Mouse (Mus musculus) embryonic facial prominence, embryonic 14.5 days (tissue): ENCODE data around the gene Rps17. TPM values are rescaled to one million over a fixed set of nuclear protein-coding genes. Genes with fewer than 3 reads are reported as not detected.

Experiments
- ATAC-seq: fragments of 200-750 bp; cut with Nextera tagmentation; 2 replicates; pipeline ENCODE4 v1.8.0; 2017; ENCODE audit warnings: low read depth, moderate number of reproducible peaks, moderate TSS enrichment
- DNase-seq: peaks from one replicate; pipeline ENCODE4 v3.0.0-alpha.2; 2015; ENCODE audit warnings: low spot score
- H3K27ac ChIP-seq: fragments of 300-500 bp; sonication (generic); replicated peaks from 2 replicates; pipeline ENCODE4 v1.5.1; 2014; ENCODE audit warnings: low read depth, mild to moderate bottlenecking, low read length, moderate library complexity
- H3K27me3 ChIP-seq: fragments of 300-500 bp; sonication (generic); replicated peaks from 2 replicates; pipeline ENCODE4 v1.6.1; 2014; ENCODE audit warnings: low read length; ENCODE audit not compliant: control insufficient read depth, insufficient read depth
- H3K36me3 ChIP-seq: fragments of 300-500 bp; sonication (generic); 2 replicates; pipeline ENCODE4 v1.6.1; 2014; ENCODE audit warnings: low read length, mixed read lengths; ENCODE audit not compliant: control insufficient read depth, insufficient read depth
- H3K4me1 ChIP-seq: fragments of 300-500 bp; sonication (generic); 2 replicates; pipeline ENCODE4 v1.6.1; 2014; ENCODE audit warnings: antibody characterized with exemption, low read length; ENCODE audit not compliant: control insufficient read depth, insufficient read depth
- H3K4me2 ChIP-seq: fragments of 300-500 bp; sonication (generic); 2 replicates; pipeline ENCODE4 v1.6.1; 2014; ENCODE audit warnings: low read depth, mild to moderate bottlenecking, low read length, moderate library complexity, mixed read lengths
- H3K4me3 ChIP-seq: fragments of 300-500 bp; sonication (generic); 2 replicates; pipeline ENCODE4 v1.5.1; 2014; ENCODE audit warnings: low read depth, mild to moderate bottlenecking, low read length
- H3K9ac ChIP-seq: fragments of 300-500 bp; sonication (generic); 2 replicates; pipeline ENCODE4 v1.6.1; 2014; ENCODE audit warnings: low read depth, mild to moderate bottlenecking, low read length, moderate library complexity, mixed read lengths
- H3K9me3 ChIP-seq: fragments of 300-500 bp; sonication (generic); 2 replicates; pipeline ENCODE4 v1.6.1; 2016; ENCODE audit warnings: low read length; ENCODE audit not compliant: control insufficient read depth
- WGBS: fragments of 180-500 bp; shearing (Covaris S2); extraction: QIAGEN DNeasy Blood & Tissue Kit; methylation state at CpG from one replicate; pipeline ENCODE4 v1.1.7; 2014; 5-methylcytosine and 5-hydroxymethylcytosine counted together
- polyA plus RNA-seq: library from polyadenylated mRNA; unstranded; fragments of >200 nt; fragmentation: Nextera tagmentation; extraction: Ambion mirVana; gene quantifications from 2 replicates; pipeline ENCODE4 v1.2.1, GENCODE M21; 2014

The Rps17 gene
- polyA plus RNA-seq, 1 experiment from 2014 or later: 1,410 TPM

DNA sequence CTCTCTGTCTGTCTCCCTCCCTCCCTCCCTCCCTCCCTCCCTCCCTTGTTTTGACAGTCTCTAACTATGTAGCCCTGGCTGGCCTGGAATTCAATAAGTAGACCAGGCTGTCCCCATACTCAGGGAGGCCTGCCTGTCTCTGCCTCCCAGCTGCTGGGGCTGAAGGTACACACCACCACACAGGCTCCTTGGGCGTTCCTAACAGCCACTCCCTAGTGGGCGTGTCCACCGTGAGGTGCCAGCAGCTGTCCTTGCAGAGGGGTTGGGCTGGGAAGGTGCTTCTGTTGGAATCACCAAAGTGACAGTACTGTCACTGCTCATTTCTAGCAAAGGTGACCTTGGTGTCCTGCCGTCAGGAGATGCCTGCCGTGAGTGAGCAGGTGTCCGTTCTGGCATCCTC, 18.2 kb downstream of the Rps17 start:
- ATAC-seq: no peak
- 87% methylated on average over 6 of the region's 6 CpGs for WGBS
- no peak overlapping the region for H3K4me3 ChIP-seq

DNA sequence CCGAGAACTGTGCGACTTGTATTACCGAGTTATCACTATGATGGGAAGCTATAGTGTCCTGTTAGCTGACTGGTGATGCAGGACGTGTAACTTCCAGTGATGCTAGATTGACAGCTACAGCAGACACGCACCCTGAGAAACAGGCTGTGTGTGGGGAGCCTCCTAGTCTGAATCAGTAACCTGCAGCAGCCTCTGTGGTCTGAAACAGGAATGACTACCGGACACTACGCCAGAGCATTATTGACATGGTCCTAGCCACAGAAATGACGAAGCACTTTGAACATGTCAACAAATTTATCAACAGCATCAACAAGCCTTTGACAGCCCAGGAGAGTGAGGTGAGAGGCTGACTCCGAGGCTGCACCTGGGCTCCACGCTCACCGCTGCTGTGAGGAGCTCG, 19.0 kb downstream of the Rps17 start:
- no peaks in the 10 kb centered on the region for H3K9me3 ChIP-seq
- WGBS: 87% methylated on average over 12 of the region's 12 CpGs
- no peak overlapping the region for H3K4me3 ChIP-seq
- no peaks in the 10 kb centered on the region for H3K4me1 ChIP-seq
- H3K4me2 ChIP-seq: no peak overlapping the region
- H3K9ac ChIP-seq: no peak overlapping the region
- H3K27ac ChIP-seq: no peak overlapping the region
- no peaks in the 10 kb centered on the region for H3K27me3 ChIP-seq
- peaks cover 17% of the 10 kb centered on the region; the same call in 1 of the 2 replicates for H3K36me3 ChIP-seq
- DNase-seq: no peak
- no peak for ATAC-seq

More for the DNA sequence above, 18.2 kb downstream of the Rps17 start:
- H3K9me3 ChIP-seq: no peaks in the 10 kb centered on the region
- H3K9ac ChIP-seq: no peak overlapping the region
- no peaks in the 10 kb centered on the region for H3K27me3 ChIP-seq
- H3K4me2 ChIP-seq: no peak overlapping the region
- no peak for DNase-seq
- peaks cover 17% of the 10 kb centered on the region; the same call in 1 of the 2 replicates for H3K36me3 ChIP-seq
- H3K27ac ChIP-seq: no peak overlapping the region
- no peaks in the 10 kb centered on the region for H3K4me1 ChIP-seq

DNA sequence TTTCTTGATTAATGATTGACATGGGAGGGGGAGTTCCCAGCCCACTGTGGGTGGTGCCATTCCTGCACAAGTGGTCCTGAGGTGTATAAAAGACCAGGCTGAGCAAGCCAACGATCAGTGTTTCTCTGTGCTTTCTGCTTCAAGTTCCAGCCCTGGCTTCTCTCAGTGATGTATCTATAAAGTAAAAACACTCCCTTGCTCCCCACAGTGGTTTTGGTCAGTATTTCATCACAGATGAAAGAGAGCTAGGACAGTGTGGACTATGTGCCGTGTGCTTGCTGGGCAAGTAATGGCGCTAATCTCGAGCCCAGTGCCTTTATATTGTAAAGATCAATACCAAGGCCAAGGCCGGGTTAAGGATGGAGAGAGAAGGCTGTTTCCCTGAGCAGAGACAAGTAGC, 23.3 kb downstream of the Rps17 start:
- Histone ChIP-seq H3K9me3 (no peaks in the 10 kb centered on the region), H3K4me1 (no peaks in the 10 kb centered on the region), H3K27ac (no peak overlapping the region), H3K36me3 (0 out of 2 replicates have a peak, but pooled peaks cover 8% of the 10 kb centered on the region), H3K4me3 (no peak overlapping the region), H3K27me3 (no peaks in the 10 kb centered on the region), H3K4me2 (no peak overlapping the region), H3K9ac (no peak overlapping the region)
- DNase-seq (no peak), ATAC-seq (no peak)
- WGBS: 80% methylated on average over 5 of the region's 5 CpGs

DNA sequence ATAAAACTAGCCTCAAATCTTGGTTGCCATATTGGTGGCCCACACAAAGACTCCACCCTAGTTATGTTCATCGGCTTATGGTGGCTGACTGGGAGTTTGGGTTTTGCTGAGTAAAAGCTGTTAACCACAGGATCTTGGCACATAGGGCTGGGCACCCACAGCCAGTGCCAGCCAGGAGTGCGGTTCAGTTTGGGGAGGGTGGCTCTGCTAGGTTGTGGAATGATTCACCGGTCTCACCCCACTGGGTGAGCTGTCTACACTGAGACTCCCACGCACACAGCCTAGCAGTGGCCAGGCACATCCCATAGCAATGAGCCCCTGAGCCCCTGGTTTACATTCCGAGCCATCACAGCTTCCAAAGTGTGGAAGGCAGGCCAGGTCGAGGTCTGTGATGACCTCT, 25.3 kb downstream of the Rps17 start:
- H3K9me3 ChIP-seq: no peaks in the 10 kb centered on the region
- no peaks in the 10 kb centered on the region for H3K27me3 ChIP-seq
- no peak overlapping the region for H3K4me2 ChIP-seq
- 82% methylated on average over 6 of the region's 6 CpGs for WGBS
- DNase-seq (no peak), ATAC-seq (no peak)
- 0 out of 2 replicates have a peak, but pooled peaks cover 8% of the 10 kb centered on the region for H3K36me3 ChIP-seq
- no peak overlapping the region for H3K27ac ChIP-seq
- no peak overlapping the region for H3K4me3 ChIP-seq
- no peak overlapping the region for H3K9ac ChIP-seq
- H3K4me1 ChIP-seq: no peaks in the 10 kb centered on the region

GRCm38 (mm10) chr7:81315583-81315982, 29.5 kb downstream of the Rps17 start:
- Histone ChIP-seq H3K27ac (no peak overlapping the region), H3K9ac (no peak overlapping the region), H3K27me3 (no peaks in the 10 kb centered on the region), H3K4me2 (no peak overlapping the region), H3K4me3 (no peak overlapping the region), H3K4me1 (no peaks in the 10 kb centered on the region), H3K9me3 (0 out of 2 replicates have a peak, but pooled peaks cover 3% of the 10 kb centered on the region), H3K36me3 (no peaks in the 10 kb centered on the region)
- DNase-seq (no peak), ATAC-seq (no peak)
- WGBS: 63% methylated on average over 8 of the region's 8 CpGs

- no peaks in the 10 kb centered on the region for H3K27me3 ChIP-seq
- no peak for ATAC-seq
- no peak for DNase-seq
Measured at GRCm38 (mm10) chr7:81311581-81311980, 33.5 kb downstream of the Rps17 start.

DNA sequence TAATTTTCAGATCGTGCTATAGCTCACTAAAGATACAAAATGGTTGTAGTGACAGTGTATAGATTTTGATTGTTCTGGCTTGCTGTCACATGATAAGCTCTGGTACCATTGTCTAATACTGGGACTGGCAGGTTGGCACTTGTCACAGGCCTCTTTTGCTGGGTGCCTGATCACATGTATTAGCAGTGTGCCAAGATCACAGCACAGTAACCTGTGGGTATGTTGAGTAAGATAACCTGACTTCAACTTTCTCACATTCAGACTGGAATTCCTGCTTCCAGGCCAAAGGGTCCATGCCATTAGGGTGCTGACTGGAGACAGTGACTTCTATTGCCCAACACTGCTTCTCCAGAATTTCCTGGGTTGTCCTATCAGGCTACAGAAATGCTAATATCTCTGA, 33.9 kb downstream of the Rps17 start:
- 89% methylated on average over 1 of the region's 1 CpGs for WGBS
- no peak overlapping the region for H3K27ac ChIP-seq
- DNase-seq (no peak), ATAC-seq (no peak)
- H3K4me1 ChIP-seq: no peaks in the 10 kb centered on the region
- H3K9ac ChIP-seq: no peak overlapping the region
- H3K27me3 ChIP-seq: no peaks in the 10 kb centered on the region
- no peak overlapping the region for H3K4me3 ChIP-seq
- 0 out of 2 replicates have a peak, but pooled peaks cover 3% of the 10 kb centered on the region for H3K9me3 ChIP-seq
- H3K36me3 ChIP-seq: no peaks in the 10 kb centered on the region
- no peak overlapping the region for H3K4me2 ChIP-seq

More at GRCm38 (mm10) chr7:81311581-81311980, 33.5 kb downstream of the Rps17 start:
- Histone ChIP-seq H3K4me3 (no peak overlapping the region), H3K4me1 (no peaks in the 10 kb centered on the region), H3K27ac (no peak overlapping the region), H3K9me3 (0 out of 2 replicates have a peak, but pooled peaks cover 3% of the 10 kb centered on the region), H3K36me3 (no peaks in the 10 kb centered on the region), H3K4me2 (no peak overlapping the region), H3K9ac (no peak overlapping the region)

GRCm38 (mm10) chr7:81309247-81309646, 35.8 kb downstream of the Rps17 start:
- no peaks in the 10 kb centered on the region for H3K27me3 ChIP-seq
- H3K9ac ChIP-seq: no peak overlapping the region
- WGBS: 90% methylated on average over 6 of the region's 6 CpGs
- no peaks in the 10 kb centered on the region for H3K4me1 ChIP-seq
- H3K27ac ChIP-seq: no peak overlapping the region
- no peak overlapping the region for H3K4me3 ChIP-seq
- ATAC-seq (no peak), DNase-seq (no peak)
- H3K4me2 ChIP-seq: no peak overlapping the region
- no peaks in the 10 kb centered on the region for H3K36me3 ChIP-seq
- 0 out of 2 replicates have a peak, but pooled peaks cover 3% of the 10 kb centered on the region for H3K9me3 ChIP-seq

DNA sequence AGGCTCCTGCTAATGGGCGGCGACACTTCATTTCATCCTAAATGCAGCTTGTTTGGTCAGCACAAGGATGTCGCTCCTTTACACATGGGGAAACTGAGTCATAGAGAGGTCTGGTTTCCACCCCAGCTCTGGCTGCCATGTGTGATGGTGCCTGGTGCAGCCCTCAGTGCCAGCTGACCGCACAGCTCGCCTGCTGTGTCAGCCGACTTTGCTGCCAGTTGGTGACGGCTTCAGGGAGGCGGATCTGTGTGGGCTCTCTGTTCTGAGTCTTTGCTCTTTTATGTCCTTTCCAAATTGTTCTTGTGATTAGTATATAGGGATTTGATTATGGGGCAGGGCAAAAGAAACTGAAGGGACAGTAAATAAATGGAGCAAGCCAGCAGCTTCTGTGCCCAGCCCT, 37.3 kb downstream of the Rps17 start:
- Histone ChIP-seq H3K9ac (0 out of 2 replicates have a peak overlapping the region, but pooled peaks have one; percentile 14), H3K27ac (no peak overlapping the region), H3K4me2 (no peak overlapping the region), H3K4me1 (no peaks in the 10 kb centered on the region), H3K27me3 (no peaks in the 10 kb centered on the region), H3K4me3 (no peak overlapping the region), H3K36me3 (no peaks in the 10 kb centered on the region), H3K9me3 (0 out of 2 replicates have a peak, but pooled peaks cover 3% of the 10 kb centered on the region)
- WGBS: 84% methylated on average over 8 of the region's 8 CpGs
- DNase-seq (no peak), ATAC-seq (no peak)
